Mouse (Mus musculus) lung, adult 2 months (tissue): ENCODE data around the gene Sall4. TPM values are rescaled to one million over a fixed set of nuclear protein-coding genes. Genes with fewer than 3 reads are reported as not detected.

Source experiments
- DNase-seq: peaks from one replicate; pipeline ENCODE4 v3.0.0; 2022
- H3K4me1 ChIP-seq: fragments of 200-500 bp; 2 replicates; pipeline ENCODE4 v1.6.1; 2011; ENCODE audit warnings: low read length; ENCODE audit not compliant: control insufficient read depth, insufficient read depth
- H3K4me3 ChIP-seq: fragments of 200-500 bp; replicated peaks from 2 replicates; pipeline ENCODE3; 2011; ENCODE audit warnings: low read depth, mild to moderate bottlenecking, control low read depth, low read length; ENCODE audit errors: extremely low read depth
- CTCF ChIP-seq: fragments of 200-500 bp; IDR thresholded peaks from 2 replicates; pipeline ENCODE4 v1.5.1; 2011; ENCODE audit warnings: mild to moderate bottlenecking, low read length, control low read depth; ENCODE audit not compliant: insufficient read depth
- POLR2A ChIP-seq: fragments of 200-500 bp; IDR thresholded peaks from 2 replicates; pipeline ENCODE4 v1.6.1; 2011; ENCODE audit warnings: low read depth, mild to moderate bottlenecking, control low read depth, low read length, borderline replicate concordance; ENCODE audit errors: extremely low read depth
- WGBS: fragments of 180-500 bp; shearing (Covaris S2); methylation state at CpG from one replicate; pipeline ENCODE4 v1.1.7; 2018; 5-methylcytosine and 5-hydroxymethylcytosine counted together
- polyA plus RNA-seq: library from polyadenylated mRNA; depleted of rRNA; stranded (reverse); fragments of >200 nt; gene quantifications from 2 replicates; pipeline ENCODE4 v1.2.3, GENCODE M21; 2012

Sall4 gene
- polyA plus RNA-seq, 1 experiment: not detected

DNA sequence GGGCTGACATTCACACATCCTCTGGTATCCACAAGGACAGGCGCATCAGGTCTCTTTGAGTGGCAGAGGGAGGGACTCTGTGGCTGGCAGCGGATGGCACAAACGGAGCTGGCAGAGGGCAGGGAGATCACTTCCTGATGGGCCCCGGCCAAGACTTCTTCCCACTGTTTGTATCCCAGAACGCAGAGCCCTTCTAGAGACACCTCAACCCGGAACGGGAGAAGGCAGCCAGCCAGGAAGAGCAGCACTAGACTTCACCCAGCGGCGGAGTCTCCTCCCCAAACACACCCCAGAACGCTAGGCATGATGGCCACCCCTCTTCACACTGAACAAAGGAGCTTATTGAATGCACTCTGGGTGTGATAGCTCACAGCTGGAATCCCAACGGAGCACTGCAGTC is 33.7 kb downstream of the Sall4 start:
- TF ChIP-seq POLR2A (no peak), CTCF (no peak)
- 18% methylated on average over 11 of the region's 11 CpGs for WGBS
- peak; percentile 57 for DNase-seq
- Histone ChIP-seq H3K4me3 (no peak overlapping the region), H3K4me1 (0 out of 2 replicates have a peak, but pooled peaks cover 2% of the 10 kb centered on the region)

- WGBS: 84% methylated on average over 8 of the region's 8 CpGs
- no peak for DNase-seq
- TF ChIP-seq CTCF (no peak), POLR2A (no peak)
- Histone ChIP-seq H3K4me1 (0 out of 2 replicates have a peak, but pooled peaks cover 2% of the 10 kb centered on the region), H3K4me3 (no peak overlapping the region)
Observed at GRCm38 (mm10) chr2:168731258-168731657, 36.5 kb downstream of the Sall4 start.

- TF ChIP-seq CTCF (no peak), POLR2A (no peak)
- H3K4me1 ChIP-seq: 0 out of 2 replicates have a peak, but pooled peaks cover 2% of the 10 kb centered on the region
- no peak overlapping the region for H3K4me3 ChIP-seq
- DNase-seq: no peak
- 85% methylated on average over 12 of the region's 12 CpGs for WGBS
Observed at GRCm38 (mm10) chr2:168729736-168730135, 38.0 kb downstream of the Sall4 start.

DNA sequence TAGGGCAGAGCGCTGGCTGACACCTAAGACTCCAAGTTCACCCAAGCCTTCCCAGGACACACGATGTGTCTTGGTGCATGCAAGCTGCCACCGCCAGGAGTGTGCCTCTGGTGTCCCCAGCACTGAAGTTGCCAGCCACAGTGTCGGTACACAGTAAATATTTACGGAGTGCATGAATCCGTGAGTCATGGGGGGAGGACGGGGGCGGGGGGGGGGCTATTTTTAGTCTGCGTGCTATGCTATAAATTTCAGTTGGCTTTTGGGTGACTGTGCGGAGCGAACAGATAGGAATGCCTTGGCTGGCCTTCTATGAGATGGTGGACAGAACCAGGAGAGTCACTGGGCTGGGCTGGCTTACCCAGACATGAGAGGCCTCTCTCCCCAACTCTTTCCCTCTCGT is 39.7 kb downstream of the Sall4 start:
- WGBS: 55% methylated on average over 12 of the region's 12 CpGs
- TF ChIP-seq POLR2A (no peak), CTCF (0 out of 2 replicates have a peak, but pooled peaks have one; percentile 1)
- H3K4me1 ChIP-seq: no peaks in the 10 kb centered on the region
- H3K4me3 ChIP-seq: no peak overlapping the region
- no peak for DNase-seq

DNA sequence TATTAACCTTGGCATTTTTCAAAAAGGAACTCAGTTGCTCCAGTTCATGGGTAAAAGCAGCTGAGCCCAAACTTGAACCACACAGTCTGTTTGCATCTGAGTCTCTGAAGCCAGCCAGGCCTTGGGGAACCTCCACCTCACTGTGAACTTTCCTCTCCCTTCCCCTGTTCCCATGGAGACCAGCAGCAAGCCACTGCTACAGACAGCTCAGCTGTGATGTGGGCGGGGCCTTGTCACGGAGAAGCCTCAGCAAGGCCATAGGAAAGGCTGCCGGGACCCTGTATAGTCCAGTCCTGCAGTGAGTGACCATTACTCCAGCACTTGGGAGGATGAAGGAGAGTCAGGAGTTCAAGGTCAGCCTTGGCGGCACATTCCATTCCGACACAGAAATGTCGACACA is 41.7 kb downstream of the Sall4 start:
- Histone ChIP-seq H3K4me1 (0 out of 2 replicates have a peak, but pooled peaks cover 3% of the 10 kb centered on the region), H3K4me3 (no peak overlapping the region)
- 40% methylated on average over 6 of the region's 6 CpGs for WGBS
- TF ChIP-seq CTCF: no peak
- no peak for TF ChIP-seq POLR2A
- DNase-seq: no peak

GRCm38 (mm10) chr2:168721313-168721712 is 46.4 kb downstream of the Sall4 start:
- 0 out of 2 replicates have a peak, but pooled peaks cover 3% of the 10 kb centered on the region for H3K4me1 ChIP-seq
- DNase-seq: peak; percentile 20
- TF ChIP-seq POLR2A (no peak), CTCF (no peak)
- WGBS: 64% methylated on average over 14 of the region's 14 CpGs
- no peak overlapping the region for H3K4me3 ChIP-seq

- no peak for DNase-seq
- no peak overlapping the region for H3K4me3 ChIP-seq
- H3K4me1 ChIP-seq: 0 out of 2 replicates have a peak, but pooled peaks cover 3% of the 10 kb centered on the region
- no peak for TF ChIP-seq CTCF
- no peak for TF ChIP-seq POLR2A
- 65% methylated on average over 4 of the region's 4 CpGs for WGBS
Observed at GRCm38 (mm10) chr2:168719742-168720141, 48.0 kb downstream of the Sall4 start.

GRCm38 (mm10) chr2:168718735-168719134 is 49.0 kb downstream of the Sall4 start:
- TF ChIP-seq POLR2A (no peak), CTCF (no peak)
- DNase-seq: no peak
- WGBS: 75% methylated on average over 10 of the region's 10 CpGs
- Histone ChIP-seq H3K4me1 (0 out of 2 replicates have a peak, but pooled peaks cover 3% of the 10 kb centered on the region), H3K4me3 (no peak overlapping the region)

GRCm38 (mm10) chr2:168718267-168718666 is 49.5 kb downstream of the Sall4 start:
- DNase-seq: no peak
- H3K4me1 ChIP-seq: 0 out of 2 replicates have a peak, but pooled peaks cover 3% of the 10 kb centered on the region
- WGBS: 59% methylated on average over 2 of the region's 2 CpGs
- no peak overlapping the region for H3K4me3 ChIP-seq
- TF ChIP-seq POLR2A (no peak), CTCF (no peak)

GRCm38 (mm10) chr2:168712199-168713176 is 55.3 kb downstream of the Sall4 start:
- 71% methylated on average over 20 of the region's 20 CpGs for WGBS
- no peak for DNase-seq
- TF ChIP-seq CTCF (no peak), POLR2A (no peak)
- H3K4me1 ChIP-seq: no peaks in the 10 kb centered on the region
- no peak overlapping the region for H3K4me3 ChIP-seq
